Comparison of ENCODE assay signal across 28 mouse cellular contexts in the genomic region with DNA sequence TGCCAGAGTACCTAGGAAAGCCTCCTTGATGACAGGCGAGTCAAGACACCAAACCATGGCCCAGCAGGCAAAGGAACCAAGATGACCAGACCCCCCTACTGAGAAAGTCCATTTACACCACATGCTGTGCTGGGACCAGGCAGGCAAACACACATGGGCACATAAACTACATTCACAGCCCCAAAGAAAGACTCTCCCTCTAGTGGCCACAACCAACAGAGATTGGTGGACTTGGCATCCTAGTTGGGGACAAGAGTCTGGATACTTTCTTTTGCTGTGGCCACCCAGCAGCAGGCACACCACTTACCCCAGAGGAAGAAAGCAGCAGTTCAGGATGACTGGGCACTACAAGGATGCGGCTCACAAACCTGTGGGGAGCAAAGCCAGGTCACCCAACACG. TPM values are rescaled to one million over a fixed set of nuclear protein-coding genes. Genes with fewer than 3 reads are reported as not detected.
DNase-seq lines count a peak whose midpoint lies in the region; TF ChIP-seq lines count a peak whose summit lies in the region.
"Had no signal": no experiment of that assay in that cellular context is flagged by ENCODE, and none has a peak within 500 bp of the region (broad histone marks: within the 10 kb centered on the region; RNA-seq: fewer than 3 reads in every experiment).

No protein-coding gene starts in this region.

- no peak for DNase-seq in heart, adult 2 months
- no peak for DNase-seq in heart, adult 18-20 months
- DNase-seq in left cerebral cortex, adult 2 months (ENCODE audit: extremely low spot score in 1 of 2, low spot score in 2 of 2): no peak
- no peak for DNase-seq in left cerebral cortex, postnatal 10 days (ENCODE audit: extremely low spot score in 1 of 2, low spot score in 2 of 2)
- DNase-seq in lung, postnatal 10 days: peak; percentile 17
- no peak for DNase-seq in lung, adult 2 months
- DNase-seq in thymus, postnatal 36 days: no peak
- DNase-seq: adrenal gland, adult 2 months; adrenal gland, postnatal 36 days; cerebellum, adult 8-10 months; embryo, embryonic 11 days; kidney, adult 11 months; kidney, postnatal 36 days; layer of hippocampus, postnatal 36 days; right cerebral cortex, adult 18-20 months; spleen, adult 18-20 months; thymus, adult 18-20 months; thymus, postnatal 25 days had no signal

- intact Hi-C loops in heart, adult 2 months (cut with DNase I): no loop called here
- intact Hi-C loops in left cerebral cortex, adult 2 months (cut with DNase I): no loop called here
- intact Hi-C loops in left cerebral cortex, postnatal 10 days (cut with DNase I): no loop called here

- H3K4me3 ChIP-seq in heart, adult 2 months: no peak overlapping the region
- H3K4me3 ChIP-seq in left cerebral cortex, adult 2 months: no peak overlapping the region
- no peak overlapping the region for H3K4me3 ChIP-seq in lung, adult 2 months (replicated peaks; ENCODE audit: extremely low read depth, low read depth, low read length)
- H3K4me3 ChIP-seq: embryonic facial prominence, embryonic 12.5 days; heart, embryonic 10.5 days; heart, embryonic 15.5 days; kidney, embryonic 15.5 days; lung, embryonic 15.5 days; midbrain, embryonic 15.5 days; myocyte; neural tube, embryonic 12.5 days had no signal

- TF ChIP-seq CTCF in heart, adult 2 months (IDR thresholded peaks at IDR 0.05): peak; percentile 38
- TF ChIP-seq CTCF in left cerebral cortex, adult 2 months (IDR thresholded peaks at IDR 0.05): peak; percentile 29
- no peak for TF ChIP-seq CTCF in lung, adult 2 months (IDR thresholded peaks at IDR 0.05; ENCODE audit: insufficient read depth, low read length)

- TF ChIP-seq EP300 in heart, adult 2 months (IDR thresholded peaks at IDR 0.05; ENCODE audit: insufficient read depth, low read depth, low read length): no peak

- no peak overlapping the region for H3K27ac ChIP-seq in heart, adult 2 months
- H3K27ac ChIP-seq in left cerebral cortex, adult 2 months: no peak overlapping the region
- H3K27ac ChIP-seq: embryonic facial prominence, embryonic 12.5 days; heart, embryonic 10.5 days; heart, embryonic 15.5 days; kidney, embryonic 15.5 days; lung, embryonic 15.5 days; macrophage; midbrain, embryonic 15.5 days; neural tube, embryonic 12.5 days had no signal

- H3K36me3 ChIP-seq in heart, adult 2 months (ENCODE audit: control insufficient read depth, insufficient read depth, low read length): no peaks in the 10 kb centered on the region

- WGBS in heart, adult 2 months: 87% methylated on average over 3 of the region's 3 CpGs
- 87% methylated on average over 3 of the region's 3 CpGs for WGBS in lung, adult 2 months

- H3K27me3 ChIP-seq in heart, adult 2 months (ENCODE audit: control insufficient read depth, insufficient read depth, low read length): no peaks in the 10 kb centered on the region
- H3K27me3 ChIP-seq: CH12.LX; embryonic facial prominence, embryonic 12.5 days; heart, embryonic 15.5 days; kidney, embryonic 15.5 days; lung, embryonic 15.5 days; midbrain, embryonic 15.5 days; neural tube, embryonic 12.5 days had no signal

- no peak for TF ChIP-seq POLR2A in heart, adult 2 months (IDR thresholded peaks at IDR 0.05; ENCODE audit: insufficient read depth, low read depth, low read length)
- TF ChIP-seq POLR2A in lung, adult 2 months (IDR thresholded peaks at IDR 0.05; ENCODE audit: borderline replicate concordance, extremely low read depth, low read depth, low read length): no peak

- H3K4me1 ChIP-seq in heart, adult 2 months (ENCODE audit: control insufficient read depth, insufficient read depth, low read length): no peaks in the 10 kb centered on the region
- no peaks in the 10 kb centered on the region for H3K4me1 ChIP-seq in lung, adult 2 months (ENCODE audit: control insufficient read depth, insufficient read depth, low read length)
- H3K4me1 ChIP-seq: embryonic facial prominence, embryonic 12.5 days; heart, embryonic 15.5 days; lung, embryonic 15.5 days; midbrain, embryonic 15.5 days had no signal

- H3K9ac ChIP-seq in heart, adult 2 months (ENCODE audit: low read depth, low read length): no peak overlapping the region
- H3K9ac ChIP-seq: embryonic facial prominence, embryonic 12.5 days; heart, embryonic 15.5 days; kidney, embryonic 15.5 days; lung, embryonic 15.5 days; midbrain, embryonic 15.5 days; neural tube, embryonic 12.5 days had no signal

- H3K79me2 ChIP-seq in heart, adult 2 months (replicated peaks; ENCODE audit: control insufficient read depth, insufficient read depth, low read length): no peaks in the 10 kb centered on the region

RNA-seq across cellular contexts. Expression of gene Wdr4, which starts 18.9 kb away (rescaled TPM):
- 1 to 10 TPM; 5.2 to 5.6 TPM for total RNA-seq in heart, adult 2 months (2021)
- 9.8 and 9.9 TPM in 2 replicates for polyA plus RNA-seq in heart, adult 2 months (2012; rRNA removed)
- total RNA-seq in heart, adult 18-20 months (2021): 1 to 10 TPM; 5.8 to 6.5 TPM
- 10 to 100 TPM; 26.4 to 27.7 TPM for total RNA-seq in left cerebral cortex, adult 2 months (2021)
- total RNA-seq in left cerebral cortex, postnatal 10 days (2021): 10 to 100 TPM; 29.4 to 38.2 TPM
- 20.1 and 20.6 TPM in 2 replicates for polyA plus RNA-seq in lung, adult 2 months (2012; rRNA removed)

RNA-seq across cellular contexts. Expression of gene Ndufv3, which starts 19.0 kb away (rescaled TPM):
- total RNA-seq in heart, adult 2 months (2021): 1,000 to 10,000 TPM; 1,326 to 1,509 TPM
- 764 and 972 TPM in 2 replicates for polyA plus RNA-seq in heart, adult 2 months (2012; rRNA removed)
- 1,000 to 10,000 TPM; 1,409 to 1,497 TPM for total RNA-seq in heart, adult 18-20 months (2021)
- 100 to 1,000 TPM; 222 to 229 TPM for total RNA-seq in left cerebral cortex, adult 2 months (2021)
- total RNA-seq in left cerebral cortex, postnatal 10 days (2021): 100 to 1,000 TPM; 329 to 338 TPM
- polyA plus RNA-seq in lung, adult 2 months (2012; rRNA removed): 79.5 and 101 TPM in 2 replicates
